Mouse (Mus musculus): Measurements from ENCODE around the gene Gm10073. TPM values are rescaled to one million over a fixed set of nuclear protein-coding genes. Genes with fewer than 3 reads are reported as not detected.

Gm10073 gene
- polyA plus RNA-seq, 1 experiment from 2014 or later, result 8.8 TPM

GRCm38 (mm10) chr8:106588443-106589431 is 15.5 kb upstream of the Gm10073 start:
- H3K4me2 ChIP-seq (replicated peaks; ENCODE audit: low read depth), result no peak overlapping the region
- no peak overlapping the region for H3K9ac ChIP-seq (ENCODE audit: low read depth, low read length)
- no peaks in the 10 kb centered on the region; the same call in 1 of the 2 replicates for H3K4me1 ChIP-seq (replicated peaks; ENCODE audit: control insufficient read depth, insufficient read depth, low read length)
- H3K36me3 ChIP-seq (ENCODE audit: control insufficient read depth, insufficient read depth), result no peaks in the 10 kb centered on the region
- 39% methylated on average over 3 of the region's 3 CpGs for WGBS
- peak; percentile 31 for ATAC-seq
- H3K27me3 ChIP-seq (replicated peaks; ENCODE audit: control insufficient read depth, insufficient read depth, low read length), result no peaks in the 10 kb centered on the region
- TF ChIP-seq CTCF (IDR thresholded peaks at IDR 0.05; ENCODE audit: low read depth), result no peak
- H3K27ac ChIP-seq (ENCODE audit: low read depth, low read length), result peak overlapping the region; percentile 31
- H3K9me3 ChIP-seq (ENCODE audit: control insufficient read depth), result no peaks in the 10 kb centered on the region
- H3K4me3 ChIP-seq (ENCODE audit: low read depth, low read length), result no peak overlapping the region

GRCm38 (mm10) chr8:106586896-106587295 is 13.6 kb upstream of the Gm10073 start:
- TF ChIP-seq CTCF (IDR thresholded peaks at IDR 0.05; ENCODE audit: low read depth), result no peak
- no peaks in the 10 kb centered on the region for H3K36me3 ChIP-seq (ENCODE audit: control insufficient read depth, insufficient read depth)
- no peak for ATAC-seq
- no peak overlapping the region for H3K9ac ChIP-seq (ENCODE audit: low read depth, low read length)
- peak overlapping the region; percentile 68 for H3K27ac ChIP-seq (ENCODE audit: low read depth, low read length)
- H3K4me2 ChIP-seq (replicated peaks; ENCODE audit: low read depth), result no peak overlapping the region
- H3K4me1 ChIP-seq (replicated peaks; ENCODE audit: control insufficient read depth, insufficient read depth, low read length), result no peaks in the 10 kb centered on the region; the same call in 1 of the 2 replicates
- H3K4me3 ChIP-seq (ENCODE audit: low read depth, low read length), result no peak overlapping the region
- H3K27me3 ChIP-seq (replicated peaks; ENCODE audit: control insufficient read depth, insufficient read depth, low read length), result no peaks in the 10 kb centered on the region
- WGBS, result 52% methylated on average over 8 of the region's 8 CpGs
- H3K9me3 ChIP-seq (ENCODE audit: control insufficient read depth), result no peaks in the 10 kb centered on the region

- Histone ChIP-seq H3K4me2 (replicated peaks; ENCODE audit: low read depth) (no peak overlapping the region), H3K27me3 (replicated peaks; ENCODE audit: control insufficient read depth, insufficient read depth, low read length) (no peaks in the 10 kb centered on the region), H3K4me3 (ENCODE audit: low read depth, low read length) (no peak overlapping the region), H3K9me3 (ENCODE audit: control insufficient read depth) (no peaks in the 10 kb centered on the region), H3K36me3 (ENCODE audit: control insufficient read depth, insufficient read depth) (no peaks in the 10 kb centered on the region), H3K27ac (ENCODE audit: low read depth, low read length) (peak overlapping the region; percentile 80), H3K4me1 (replicated peaks; ENCODE audit: control insufficient read depth, insufficient read depth, low read length) (no peaks in the 10 kb centered on the region; the same call in 1 of the 2 replicates), H3K9ac (ENCODE audit: low read depth, low read length) (no peak overlapping the region)
- ATAC-seq, result no peak
- WGBS, result 62% methylated on average over 3 of the region's 3 CpGs
- TF ChIP-seq CTCF (IDR thresholded peaks at IDR 0.05; ENCODE audit: low read depth), result no peak
Measured at GRCm38 (mm10) chr8:106585671-106586037, 12.4 kb upstream of the Gm10073 start.

- no peak overlapping the region for H3K4me3 ChIP-seq (ENCODE audit: low read depth, low read length)
- no peak overlapping the region for H3K4me2 ChIP-seq (replicated peaks; ENCODE audit: low read depth)
- H3K9ac ChIP-seq (ENCODE audit: low read depth, low read length), result no peak overlapping the region
- no peaks in the 10 kb centered on the region for H3K36me3 ChIP-seq (ENCODE audit: control insufficient read depth, insufficient read depth)
- no peaks in the 10 kb centered on the region for H3K9me3 ChIP-seq (ENCODE audit: control insufficient read depth)
- peak overlapping the region; percentile 80 for H3K27ac ChIP-seq (ENCODE audit: low read depth, low read length)
- ATAC-seq, result peak; percentile 90
- no peaks in the 10 kb centered on the region for H3K27me3 ChIP-seq (replicated peaks; ENCODE audit: control insufficient read depth, insufficient read depth, low read length)
- no peak for TF ChIP-seq CTCF (IDR thresholded peaks at IDR 0.05; ENCODE audit: low read depth)
- 23% methylated on average over 11 of the region's 11 CpGs for WGBS
- no peaks in the 10 kb centered on the region; the same call in 1 of the 2 replicates for H3K4me1 ChIP-seq (replicated peaks; ENCODE audit: control insufficient read depth, insufficient read depth, low read length)
Measured at GRCm38 (mm10) chr8:106584942-106585670, 11.8 kb upstream of the Gm10073 start.

GRCm38 (mm10) chr8:106581344-106582088 is 8.3 kb upstream of the Gm10073 start:
- 43% methylated on average over 6 of the region's 6 CpGs for WGBS
- Histone ChIP-seq H3K27ac (ENCODE audit: low read depth, low read length) (peak overlapping the region; percentile 46), H3K4me1 (replicated peaks; ENCODE audit: control insufficient read depth, insufficient read depth, low read length) (no peaks in the 10 kb centered on the region; the same call in 1 of the 2 replicates), H3K9ac (ENCODE audit: low read depth, low read length) (no peak overlapping the region), H3K36me3 (ENCODE audit: control insufficient read depth, insufficient read depth) (no peaks in the 10 kb centered on the region), H3K4me2 (replicated peaks; ENCODE audit: low read depth) (no peak overlapping the region), H3K9me3 (ENCODE audit: control insufficient read depth) (no peaks in the 10 kb centered on the region), H3K27me3 (replicated peaks; ENCODE audit: control insufficient read depth, insufficient read depth, low read length) (no peaks in the 10 kb centered on the region), H3K4me3 (ENCODE audit: low read depth, low read length) (no peak overlapping the region)
- no peak for TF ChIP-seq CTCF (IDR thresholded peaks at IDR 0.05; ENCODE audit: low read depth)
- no peak for ATAC-seq
